Mouse (Mus musculus): ENCODE data around the gene Col7a1.

Col7a1 gene

DNA sequence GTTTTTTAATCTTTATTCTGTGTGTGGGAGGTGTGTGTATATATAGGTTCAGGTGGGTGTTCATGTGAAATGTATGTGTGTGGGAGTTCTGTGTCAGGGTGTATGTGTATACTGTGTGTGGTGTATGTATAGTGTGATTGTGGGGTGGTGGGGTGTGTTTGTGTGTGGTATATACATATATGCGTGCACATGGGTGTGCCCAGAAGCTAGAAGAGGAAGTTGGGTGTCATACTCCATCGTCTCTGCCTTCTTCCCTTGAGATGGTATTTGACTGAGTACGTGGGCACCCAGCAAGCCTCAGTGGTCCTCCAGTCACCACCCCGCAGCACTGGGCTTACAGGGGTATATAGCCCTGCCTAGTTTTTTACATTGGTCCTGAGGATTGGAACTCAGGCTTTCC lies 68.0 kb downstream of the Col7a1 start:
- no peak for DNase-seq (ENCODE audit: low spot score)

DNA sequence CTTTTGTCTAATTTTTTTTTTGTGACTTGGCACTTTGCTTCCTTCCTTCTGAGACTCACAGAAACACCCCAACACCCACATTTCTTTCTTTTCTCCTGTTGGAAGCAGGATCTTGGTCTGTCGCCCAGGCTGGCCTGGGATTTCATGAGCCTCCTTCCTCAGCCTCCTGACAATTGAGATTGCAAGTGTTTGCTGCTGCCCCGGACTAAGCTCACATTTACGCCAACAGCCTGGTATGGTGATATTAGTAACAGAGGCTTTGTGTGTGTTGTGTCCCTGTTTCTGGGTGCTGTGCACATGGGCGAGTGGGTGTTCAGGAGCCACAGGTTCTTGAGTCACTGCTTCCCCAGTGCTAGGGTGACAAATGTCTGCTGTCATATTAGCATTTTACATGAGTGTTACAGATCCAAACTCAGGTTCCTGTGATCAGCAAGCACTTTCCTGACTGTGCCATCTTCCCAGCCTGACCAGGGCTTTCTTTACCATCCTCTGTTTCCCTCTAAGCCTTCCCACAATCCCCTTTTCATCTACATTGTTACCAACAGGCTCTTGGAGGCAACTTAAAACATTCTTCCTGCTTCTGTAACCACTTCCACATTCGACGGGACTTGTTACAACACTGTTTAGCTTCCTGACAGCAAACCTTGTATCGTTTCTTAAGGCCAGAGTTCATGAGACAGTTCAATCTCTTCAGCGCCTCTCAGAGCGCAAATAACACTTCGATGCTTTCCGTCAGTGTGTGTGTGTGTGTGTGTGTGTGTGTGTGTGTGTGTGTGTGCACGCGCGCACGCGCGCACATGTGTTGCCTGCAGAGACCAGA lies 69.7 kb downstream of the Col7a1 start:
- no peak for DNase-seq (ENCODE audit: low spot score)

DNA sequence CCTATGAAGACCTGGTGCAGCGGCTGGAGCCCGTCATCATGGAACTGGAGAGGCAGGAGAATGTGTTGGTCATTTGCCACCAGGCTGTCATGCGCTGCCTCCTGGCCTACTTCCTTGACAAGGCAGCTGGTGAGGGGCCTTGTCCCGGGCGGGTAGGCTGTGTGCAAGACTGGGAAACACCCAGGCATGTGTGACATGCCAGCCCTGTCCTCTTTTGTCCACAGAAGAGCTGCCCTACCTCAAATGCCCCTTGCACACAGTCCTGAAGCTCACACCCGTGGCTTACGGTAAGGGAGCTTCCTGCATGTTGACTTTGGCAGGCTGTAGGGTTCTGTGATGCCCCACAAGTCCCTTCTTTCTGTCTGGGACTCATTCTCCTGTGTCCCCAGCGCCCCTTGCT lies 74.1 kb downstream of the Col7a1 start:
- no peak for DNase-seq (ENCODE audit: low spot score)

DNA sequence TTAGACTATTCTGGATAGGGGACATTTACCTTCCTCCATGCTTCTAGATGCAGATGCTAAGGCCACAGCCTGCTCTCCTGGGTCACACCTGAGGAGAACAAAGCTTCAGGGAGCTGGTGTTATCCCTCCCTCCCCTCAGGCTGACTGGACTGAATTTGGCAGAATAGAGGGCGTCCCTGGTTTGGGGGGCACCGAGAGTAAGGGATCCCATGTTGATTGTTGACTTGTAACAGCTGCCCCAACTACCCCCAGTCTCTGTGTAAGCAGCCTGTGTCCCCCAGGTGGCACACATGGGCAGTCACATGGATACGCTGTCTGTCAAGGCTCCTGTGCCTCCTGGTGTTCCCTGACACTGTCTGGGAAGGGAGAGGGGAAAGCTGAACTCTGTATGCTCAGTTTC lies 75.0 kb downstream of the Col7a1 start:
- DNase-seq (ENCODE audit: low spot score), result no peak

- DNase-seq (ENCODE audit: low spot score), result no peak
Measured at GRCm38 (mm10) chr9:109028919-109029318, 75.5 kb downstream of the Col7a1 start.

GRCm38 (mm10) chr9:109030312-109030711 lies 76.9 kb downstream of the Col7a1 start:
- DNase-seq (ENCODE audit: low spot score), result no peak

DNA sequence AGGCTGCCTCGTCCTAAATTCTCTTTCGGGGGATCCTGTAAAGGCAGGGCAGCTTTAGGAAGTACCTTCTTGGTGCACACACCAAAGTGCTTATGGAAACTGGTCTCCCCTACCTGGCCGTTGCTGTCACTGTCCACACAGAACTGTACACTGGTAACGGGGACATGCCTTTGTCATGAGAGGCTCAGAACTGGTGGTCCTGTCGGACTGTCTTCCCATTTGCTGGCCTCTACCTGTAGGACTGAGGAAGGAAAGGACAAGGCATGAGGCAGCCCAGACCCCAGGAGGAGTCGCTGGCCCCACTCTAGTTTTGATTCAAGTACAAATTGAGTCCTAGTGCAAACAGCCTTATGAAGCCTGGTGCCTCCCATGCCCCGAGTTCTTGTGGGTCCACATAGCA lies 77.6 kb downstream of the Col7a1 start:
- no peak for DNase-seq (ENCODE audit: low spot score)

DNA sequence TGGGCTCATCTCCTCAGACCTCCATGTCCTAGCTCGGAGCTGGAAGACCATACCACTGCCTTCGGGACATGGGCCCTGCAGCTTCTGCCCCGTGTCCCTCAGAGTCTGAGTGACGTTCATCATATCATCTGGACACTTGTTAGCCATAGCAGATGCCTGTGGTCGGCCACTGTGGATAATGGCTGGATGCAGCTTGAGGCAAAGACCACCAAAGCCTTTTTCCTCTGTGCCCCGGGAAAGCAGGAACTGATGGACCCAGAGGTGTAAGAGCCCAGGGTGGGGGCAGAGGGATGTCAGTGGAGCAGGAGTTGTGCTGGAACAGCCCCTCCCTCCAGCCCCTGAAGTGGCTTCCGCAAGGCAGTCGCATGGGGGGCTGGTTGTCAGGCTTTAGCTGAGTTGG lies 78.3 kb downstream of the Col7a1 start:
- DNase-seq (ENCODE audit: low spot score), result no peak

DNA sequence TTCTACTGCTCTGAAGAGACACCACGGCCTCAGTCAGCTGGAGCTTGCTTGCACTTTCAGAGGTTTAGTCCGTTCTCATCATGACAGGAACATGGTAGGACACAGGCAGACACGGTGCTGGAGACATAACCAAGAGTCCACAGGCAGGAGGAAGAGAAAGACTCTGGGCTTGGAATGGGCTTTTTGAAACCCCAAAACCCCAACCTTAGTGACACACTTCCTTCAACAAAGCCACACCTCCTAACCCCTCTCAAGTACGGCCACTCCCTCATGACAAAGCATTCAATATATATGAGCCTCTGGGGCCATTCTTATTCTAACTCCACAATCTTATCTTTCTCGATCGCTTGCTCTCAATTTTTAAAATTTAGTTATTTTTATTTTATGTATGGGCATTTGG lies 79.0 kb downstream of the Col7a1 start:
- DNase-seq (ENCODE audit: low spot score), result no peak
